Mouse (Mus musculus): Measurements from ENCODE around the gene Susd2. TPM values are rescaled to one million over a fixed set of nuclear protein-coding genes. Genes with fewer than 3 reads are reported as not detected.

The Susd2 gene
- polyA plus RNA-seq (2012; rRNA removed) = 18.5 and 22.0 TPM in 2 replicates

DNA sequence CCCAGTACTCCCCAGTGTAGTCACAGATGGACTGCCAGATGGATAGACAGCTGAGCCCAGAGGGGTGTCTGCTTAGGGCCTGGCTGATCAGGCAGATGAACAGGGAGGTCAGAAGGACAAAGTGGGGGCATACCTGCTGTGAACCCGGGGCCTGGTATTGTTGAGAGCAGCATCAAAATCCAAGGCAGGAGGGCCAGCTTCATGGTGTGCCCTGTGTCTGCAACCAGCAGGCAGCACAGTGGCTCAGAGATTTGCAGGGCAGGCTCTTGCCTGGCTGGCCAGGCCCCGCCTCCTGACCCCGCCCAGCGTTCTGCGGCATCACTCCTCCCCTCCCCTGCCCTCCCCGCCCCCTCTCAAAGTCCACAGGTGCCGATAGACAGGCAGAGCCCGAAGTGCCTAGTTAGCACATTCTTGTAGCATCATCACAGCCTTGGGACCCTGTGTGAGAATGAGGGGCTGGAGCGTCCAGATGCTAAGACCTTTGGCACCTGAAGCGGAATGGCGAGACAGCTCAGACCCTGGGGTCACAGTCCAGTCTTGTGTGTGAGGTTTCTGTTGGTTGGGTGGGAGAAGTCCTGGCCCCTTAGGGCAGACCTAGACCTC is at the start of gene Susd2:
Gene Susd2 (minus strand): TSS at position 268 of the 603 bp plus-strand sequence.
- H3K4me3 ChIP-seq (replicated peaks; ENCODE audit: insufficient read depth, low read depth, low read length) = no peak within 1 kb of the TSS
- no peaks in the 10 kb centered on the region for H3K27me3 ChIP-seq (ENCODE audit: control insufficient read depth, insufficient read depth, low read length)
- 16% methylated on average over 11 of the region's 11 CpGs for WGBS
- no peak for TF ChIP-seq CTCF (IDR thresholded peaks at IDR 0.05; ENCODE audit: borderline replicate concordance, insufficient read depth, low read depth, low read length)
- peak; percentile 29; the same call in 1 of the 2 replicates for TF ChIP-seq POLR2A (IDR thresholded peaks at IDR 0.05; ENCODE audit: borderline replicate concordance, insufficient read depth, low read length)
- peak; percentile 91 to 93 for DNase-seq
- H3K27ac ChIP-seq (ENCODE audit: insufficient read depth, low read length) = peak within 1 kb of the TSS; percentile 46
- H3K4me1 ChIP-seq (ENCODE audit: control insufficient read depth, insufficient read depth, low read length) = peaks cover 63% of the 10 kb centered on the region

DNA sequence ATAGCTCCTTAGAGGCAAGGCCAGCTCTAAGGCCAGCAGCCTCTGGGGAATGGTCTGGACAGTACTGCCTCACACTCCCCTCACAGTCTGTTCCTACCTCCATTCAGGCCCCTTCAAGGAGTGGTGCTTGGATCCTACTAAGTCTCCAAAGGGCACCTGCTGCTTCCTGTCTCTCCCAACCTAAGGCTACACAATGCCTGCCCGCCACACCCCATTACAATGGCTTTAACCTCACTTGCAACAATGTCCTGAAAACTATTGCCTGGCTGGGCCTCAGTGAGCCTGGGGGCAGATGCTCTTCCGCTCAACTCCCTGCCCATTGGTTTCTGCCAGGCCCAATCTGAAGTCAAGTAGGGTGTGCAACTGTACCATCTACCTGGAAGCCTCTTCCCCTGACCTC is 44.8 kb upstream of the Susd2 start:
- no peak overlapping the region for H3K27ac ChIP-seq (ENCODE audit: insufficient read depth, low read length)

GRCm38 (mm10) chr10:75686724-75687123 is 42.9 kb upstream of the Susd2 start:
- no peak overlapping the region for H3K27ac ChIP-seq (ENCODE audit: insufficient read depth, low read length)
- H3K4me1 ChIP-seq (ENCODE audit: control insufficient read depth, insufficient read depth, low read length) = no peaks in the 10 kb centered on the region
- TF ChIP-seq POLR2A (IDR thresholded peaks at IDR 0.05; ENCODE audit: borderline replicate concordance, insufficient read depth, low read length) (no peak), CTCF (IDR thresholded peaks at IDR 0.05; ENCODE audit: borderline replicate concordance, insufficient read depth, low read depth, low read length) (no peak)
- no peak for DNase-seq
- H3K4me3 ChIP-seq (replicated peaks; ENCODE audit: insufficient read depth, low read depth, low read length) = no peak overlapping the region
- H3K27me3 ChIP-seq (ENCODE audit: control insufficient read depth, insufficient read depth, low read length) = no peaks in the 10 kb centered on the region
- WGBS = 75% methylated on average over 4 of the region's 4 CpGs

More for the DNA sequence above, 44.8 kb upstream of the Susd2 start:
- H3K4me3 ChIP-seq (replicated peaks; ENCODE audit: insufficient read depth, low read depth, low read length) = no peak overlapping the region
- DNase-seq = no peak
- peaks cover 5% of the 10 kb centered on the region for H3K4me1 ChIP-seq (ENCODE audit: control insufficient read depth, insufficient read depth, low read length)
- WGBS = 100% methylated on average over 2 of the region's 2 CpGs
- TF ChIP-seq POLR2A (IDR thresholded peaks at IDR 0.05; ENCODE audit: borderline replicate concordance, insufficient read depth, low read length) = no peak
- TF ChIP-seq CTCF (IDR thresholded peaks at IDR 0.05; ENCODE audit: borderline replicate concordance, insufficient read depth, low read depth, low read length) = no peak
- H3K27me3 ChIP-seq (ENCODE audit: control insufficient read depth, insufficient read depth, low read length) = no peaks in the 10 kb centered on the region

- H3K27me3 ChIP-seq (ENCODE audit: control insufficient read depth, insufficient read depth, low read length) = no peaks in the 10 kb centered on the region
- 58% methylated on average over 12 of the region's 12 CpGs for WGBS
- no peak for DNase-seq
- H3K4me3 ChIP-seq (replicated peaks; ENCODE audit: insufficient read depth, low read depth, low read length) = no peak overlapping the region
- H3K4me1 ChIP-seq (ENCODE audit: control insufficient read depth, insufficient read depth, low read length) = no peaks in the 10 kb centered on the region
- no peak overlapping the region for H3K27ac ChIP-seq (ENCODE audit: insufficient read depth, low read length)
- no peak for TF ChIP-seq CTCF (IDR thresholded peaks at IDR 0.05; ENCODE audit: borderline replicate concordance, insufficient read depth, low read depth, low read length)
- no peak for TF ChIP-seq POLR2A (IDR thresholded peaks at IDR 0.05; ENCODE audit: borderline replicate concordance, insufficient read depth, low read length)
These were observed 40.5 kb upstream of the Susd2 start for GRCm38 (mm10) chr10:75684035-75685004.

DNA sequence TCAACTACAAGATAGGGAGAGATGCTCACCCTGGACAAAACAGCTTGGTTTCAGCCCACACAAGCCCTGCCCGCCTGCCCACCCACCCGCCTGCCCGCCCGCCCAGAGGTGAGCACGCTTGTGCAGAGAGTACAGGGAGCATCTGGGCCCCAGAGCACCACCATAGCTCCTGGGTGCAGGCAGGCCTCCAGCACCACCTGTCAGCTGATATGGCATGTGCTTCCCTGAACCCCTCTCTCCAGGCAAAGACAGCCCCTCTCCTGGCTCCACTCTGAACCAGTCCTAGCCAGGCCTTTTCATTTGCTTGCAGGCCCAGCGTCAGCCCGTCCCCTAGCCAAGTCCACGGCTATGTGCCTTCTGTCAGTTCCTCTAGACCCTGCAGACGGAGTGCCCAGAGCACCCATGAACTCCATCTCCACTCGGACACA is 36.8 kb upstream of the Susd2 start:
- H3K27ac ChIP-seq (ENCODE audit: insufficient read depth, low read length) = no peak overlapping the region
- WGBS = 59% methylated on average over 10 of the region's 10 CpGs
- H3K27me3 ChIP-seq (ENCODE audit: control insufficient read depth, insufficient read depth, low read length) = no peaks in the 10 kb centered on the region
- DNase-seq = peak; percentile 55 to 66
- no peak overlapping the region for H3K4me3 ChIP-seq (replicated peaks; ENCODE audit: insufficient read depth, low read depth, low read length)
- H3K4me1 ChIP-seq (ENCODE audit: control insufficient read depth, insufficient read depth, low read length) = peaks cover 33% of the 10 kb centered on the region
- TF ChIP-seq CTCF (IDR thresholded peaks at IDR 0.05; ENCODE audit: borderline replicate concordance, insufficient read depth, low read depth, low read length) = no peak

DNA sequence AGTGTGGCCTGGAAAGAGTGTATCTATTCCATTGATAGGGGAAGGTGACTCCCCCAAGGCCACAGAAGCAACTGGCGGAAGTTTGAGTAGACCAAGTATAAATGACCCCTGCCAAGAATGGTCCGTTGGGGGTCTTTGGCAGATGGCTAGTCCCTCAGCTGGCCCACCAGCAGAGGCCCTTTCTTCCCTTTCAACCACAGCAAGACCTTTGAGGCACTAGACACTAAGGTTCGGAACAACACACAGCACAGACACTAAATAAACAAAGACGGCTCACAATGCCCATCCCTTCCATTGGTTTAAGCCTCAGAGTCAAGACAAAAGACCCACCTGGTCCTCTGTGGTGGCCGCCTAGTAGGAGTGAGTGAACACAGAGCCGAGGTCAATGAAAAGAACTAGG is 35.4 kb upstream of the Susd2 start:
- no peak overlapping the region for H3K4me3 ChIP-seq (replicated peaks; ENCODE audit: insufficient read depth, low read depth, low read length)
- no peak for DNase-seq
- H3K4me1 ChIP-seq (ENCODE audit: control insufficient read depth, insufficient read depth, low read length) = peaks cover 38% of the 10 kb centered on the region
- TF ChIP-seq POLR2A (IDR thresholded peaks at IDR 0.05; ENCODE audit: borderline replicate concordance, insufficient read depth, low read length) = no peak
- TF ChIP-seq CTCF (IDR thresholded peaks at IDR 0.05; ENCODE audit: borderline replicate concordance, insufficient read depth, low read depth, low read length) = no peak
- 0 out of 2 replicates have a peak overlapping the region, but pooled peaks have one; percentile 14 for H3K27ac ChIP-seq (ENCODE audit: insufficient read depth, low read length)
- no peaks in the 10 kb centered on the region for H3K27me3 ChIP-seq (ENCODE audit: control insufficient read depth, insufficient read depth, low read length)
- WGBS = 83% methylated on average over 6 of the region's 6 CpGs

GRCm38 (mm10) chr10:75677989-75678388 is 34.2 kb upstream of the Susd2 start:
- H3K27ac ChIP-seq (ENCODE audit: insufficient read depth, low read length) = peak overlapping the region; percentile 56
- no peak overlapping the region for H3K4me3 ChIP-seq (replicated peaks; ENCODE audit: insufficient read depth, low read depth, low read length)
- DNase-seq = peak; percentile 79 to 87
- 15% methylated on average over 5 of the region's 5 CpGs for WGBS
- peaks cover 38% of the 10 kb centered on the region for H3K4me1 ChIP-seq (ENCODE audit: control insufficient read depth, insufficient read depth, low read length)
- TF ChIP-seq CTCF (IDR thresholded peaks at IDR 0.05; ENCODE audit: borderline replicate concordance, insufficient read depth, low read depth, low read length) = no peak
- TF ChIP-seq POLR2A (IDR thresholded peaks at IDR 0.05; ENCODE audit: borderline replicate concordance, insufficient read depth, low read length) = no peak
- H3K27me3 ChIP-seq (ENCODE audit: control insufficient read depth, insufficient read depth, low read length) = no peaks in the 10 kb centered on the region
